Mouse (Mus musculus): ENCODE measurements around the gene Duox1.

Gene Duox1

GRCm38 (mm10) chr2:122315372-122315771 is at the start of gene Duox1:
TSS of gene Duox1 (plus strand) at chr2:122315672.
- no peak for DNase-seq (ENCODE audit: low read depth, low spot score)

GRCm38 (mm10) chr2:122266407-122267193 is 48.9 kb upstream of the Duox1 start:
- DNase-seq (ENCODE audit: low read depth, low spot score), result no peak

DNA sequence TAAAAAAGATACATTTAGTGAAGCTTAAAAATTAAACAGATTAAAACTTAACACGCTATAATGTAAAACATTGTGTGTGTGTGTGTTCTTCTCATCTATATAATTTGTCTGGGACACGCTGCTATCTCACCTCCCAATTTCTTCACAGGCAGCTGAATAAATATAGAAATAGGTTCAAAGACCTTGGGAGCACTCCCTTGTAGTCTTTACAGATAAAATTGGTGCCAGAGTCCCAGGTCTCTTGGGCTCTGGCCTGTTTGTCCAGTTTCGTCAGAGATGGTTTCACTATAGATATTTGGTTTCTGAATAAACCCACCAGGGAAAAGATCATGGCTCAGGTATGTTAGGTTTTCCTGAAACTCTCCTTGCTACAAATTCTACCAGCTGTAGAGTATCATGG is 36.7 kb upstream of the Duox1 start:
- DNase-seq (ENCODE audit: low read depth, low spot score), result no peak

DNA sequence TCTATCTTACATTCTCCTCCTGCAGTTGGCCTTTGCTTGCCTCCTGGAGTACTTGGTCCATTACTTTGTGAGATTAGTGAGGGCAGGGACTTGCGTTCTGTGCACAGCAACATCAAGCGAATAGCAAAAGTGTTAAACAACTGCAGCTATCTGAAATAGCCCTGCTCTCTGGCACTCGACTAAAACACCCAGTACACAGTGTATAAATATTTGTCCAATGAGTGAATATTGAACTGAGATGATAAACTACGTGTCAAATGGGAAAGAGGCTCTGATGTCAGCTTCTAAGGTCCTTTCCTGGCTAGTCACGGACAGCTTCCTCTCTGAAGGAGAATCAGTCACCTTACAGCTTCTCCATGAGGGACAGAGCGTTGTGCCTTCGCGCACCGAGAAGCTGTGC is 31.4 kb upstream of the Duox1 start:
- DNase-seq (ENCODE audit: low read depth, low spot score), result no peak

DNA sequence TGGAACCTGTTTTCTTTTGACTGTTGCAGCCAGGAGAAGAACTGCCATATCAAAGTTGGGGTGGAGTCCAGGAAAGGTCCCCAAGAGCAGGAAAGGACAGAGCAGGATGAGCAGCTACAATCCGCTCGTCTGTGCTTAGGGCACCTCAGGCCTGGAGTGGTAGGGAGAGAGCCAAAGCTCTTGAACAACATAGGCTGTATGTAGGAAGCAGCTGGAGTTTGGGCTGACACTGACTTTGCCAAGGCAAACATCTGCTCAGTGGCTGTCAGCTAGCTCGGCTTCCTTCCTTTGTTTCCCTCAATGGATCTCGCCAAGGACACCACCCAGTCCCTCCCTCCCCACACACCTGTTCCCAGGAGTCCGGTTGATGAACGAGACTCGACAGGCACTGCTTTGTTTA is 29.3 kb upstream of the Duox1 start:
- no peak for DNase-seq (ENCODE audit: low read depth, low spot score)

DNA sequence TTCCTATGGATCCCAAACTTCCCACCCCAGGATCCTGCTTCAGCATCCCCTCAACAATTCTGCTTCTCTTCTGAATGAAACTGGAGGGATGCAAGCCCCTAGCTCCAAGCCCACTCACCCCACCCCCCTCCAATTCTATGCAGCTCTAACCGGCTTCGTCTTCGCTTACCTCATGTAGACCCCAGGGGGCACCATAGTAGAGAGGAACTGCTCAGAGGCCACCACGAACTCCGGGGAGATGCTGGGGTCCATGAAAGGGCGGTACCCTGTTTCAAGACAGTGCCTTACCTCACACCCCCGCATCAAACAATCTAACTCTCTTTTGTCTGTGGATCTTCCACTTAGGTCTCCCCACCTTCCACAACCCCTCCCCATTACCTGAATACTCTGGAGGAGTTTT is 20.6 kb upstream of the Duox1 start:
- no peak for DNase-seq (ENCODE audit: low read depth, low spot score)

DNA sequence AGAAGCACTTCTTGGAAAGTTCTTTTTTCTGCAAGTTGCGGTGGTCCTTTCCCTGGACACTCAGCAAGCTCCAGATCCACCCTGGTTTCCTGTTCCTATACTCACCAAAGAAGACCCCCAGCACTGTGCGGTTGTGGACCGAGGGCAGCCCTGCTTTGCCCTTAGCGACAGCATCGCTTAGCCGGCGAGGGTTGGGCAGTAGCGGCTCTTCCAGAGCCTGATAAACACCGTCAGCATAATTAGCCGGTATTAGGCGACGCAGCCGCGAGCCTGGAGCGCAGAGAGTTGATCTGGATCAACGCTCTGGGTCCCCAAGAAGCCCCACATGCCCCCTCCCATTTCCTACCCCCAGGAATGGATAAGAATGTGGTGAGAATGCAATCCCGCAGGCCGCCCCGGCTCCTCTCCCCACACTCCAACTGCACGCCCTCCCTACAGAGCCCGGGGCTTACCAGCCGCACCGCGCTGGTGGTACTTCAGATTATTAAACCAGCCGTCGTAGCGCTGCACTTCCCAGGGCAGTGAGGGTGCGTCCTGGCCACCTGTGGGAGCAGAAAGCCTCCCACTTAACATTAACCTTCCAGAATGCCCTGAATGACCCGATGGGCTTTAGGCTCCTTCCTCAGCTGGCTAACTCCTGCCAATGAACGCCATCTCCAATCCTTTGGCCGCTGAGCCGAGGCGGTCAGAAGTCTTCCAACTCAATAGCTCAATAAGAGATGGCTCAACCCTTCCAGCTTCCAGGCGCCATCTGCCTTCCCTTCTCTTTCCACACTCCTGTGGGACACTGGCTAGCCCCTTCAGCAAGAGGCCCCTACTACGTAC is 18.0 kb upstream of the Duox1 start:
- DNase-seq (ENCODE audit: low read depth, low spot score), result no peak

DNA sequence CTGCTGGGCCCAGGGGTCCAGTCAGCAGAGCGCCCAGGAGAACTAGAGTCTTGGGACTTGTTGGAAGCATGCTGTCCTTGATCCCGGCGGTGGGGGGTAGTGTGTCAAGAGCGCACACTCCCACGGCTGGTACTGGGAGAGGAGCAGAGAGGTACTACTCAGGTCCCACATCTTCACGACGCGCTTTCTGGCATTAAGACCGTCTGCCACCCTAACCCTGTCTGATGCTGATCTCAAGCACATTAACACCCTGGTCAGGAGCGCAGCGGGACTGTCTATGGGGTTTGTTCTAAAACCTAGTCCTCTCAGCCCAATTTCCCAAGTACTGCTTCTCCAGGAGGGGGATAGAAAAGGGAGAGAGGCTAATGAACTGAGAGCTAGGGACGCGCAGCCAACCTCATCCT is 17.4 kb upstream of the Duox1 start, which contains the start of gene Duox2:
Gene Duox2, minus strand, starts transcription at position 354 of the 404 bp plus-strand sequence.
- no peak for DNase-seq (ENCODE audit: low read depth, low spot score)

GRCm38 (mm10) chr2:122298596-122299490 is 16.6 kb upstream of the Duox1 start, which contains the start of gene Duoxa2:
TSS of gene Duoxa2 (plus strand) at chr2:122298900.
- DNase-seq (ENCODE audit: low read depth, low spot score), result no peak

GRCm38 (mm10) chr2:122299911-122300655 is 15.4 kb upstream of the Duox1 start:
- no peak for DNase-seq (ENCODE audit: low read depth, low spot score)

DNA sequence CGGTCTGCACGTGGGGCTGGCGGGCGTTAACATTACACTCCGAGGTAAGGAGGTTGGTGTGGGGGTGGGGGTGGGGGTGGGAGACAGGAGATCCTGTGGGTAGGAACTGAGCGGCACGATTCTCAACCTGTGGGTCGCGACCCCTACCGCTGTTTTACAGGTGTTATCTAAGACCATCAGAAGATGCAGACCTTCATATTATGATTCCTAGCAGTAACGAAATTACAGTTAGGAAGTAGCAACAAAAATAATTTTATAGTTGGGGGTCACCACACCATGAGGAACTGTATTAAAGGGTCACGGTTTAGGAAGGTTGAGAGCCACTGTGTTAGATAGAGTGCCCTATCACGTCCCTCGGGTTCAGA is 14.8 kb upstream of the Duox1 start:
- DNase-seq (ENCODE audit: low read depth, low spot score), result no peak

DNA sequence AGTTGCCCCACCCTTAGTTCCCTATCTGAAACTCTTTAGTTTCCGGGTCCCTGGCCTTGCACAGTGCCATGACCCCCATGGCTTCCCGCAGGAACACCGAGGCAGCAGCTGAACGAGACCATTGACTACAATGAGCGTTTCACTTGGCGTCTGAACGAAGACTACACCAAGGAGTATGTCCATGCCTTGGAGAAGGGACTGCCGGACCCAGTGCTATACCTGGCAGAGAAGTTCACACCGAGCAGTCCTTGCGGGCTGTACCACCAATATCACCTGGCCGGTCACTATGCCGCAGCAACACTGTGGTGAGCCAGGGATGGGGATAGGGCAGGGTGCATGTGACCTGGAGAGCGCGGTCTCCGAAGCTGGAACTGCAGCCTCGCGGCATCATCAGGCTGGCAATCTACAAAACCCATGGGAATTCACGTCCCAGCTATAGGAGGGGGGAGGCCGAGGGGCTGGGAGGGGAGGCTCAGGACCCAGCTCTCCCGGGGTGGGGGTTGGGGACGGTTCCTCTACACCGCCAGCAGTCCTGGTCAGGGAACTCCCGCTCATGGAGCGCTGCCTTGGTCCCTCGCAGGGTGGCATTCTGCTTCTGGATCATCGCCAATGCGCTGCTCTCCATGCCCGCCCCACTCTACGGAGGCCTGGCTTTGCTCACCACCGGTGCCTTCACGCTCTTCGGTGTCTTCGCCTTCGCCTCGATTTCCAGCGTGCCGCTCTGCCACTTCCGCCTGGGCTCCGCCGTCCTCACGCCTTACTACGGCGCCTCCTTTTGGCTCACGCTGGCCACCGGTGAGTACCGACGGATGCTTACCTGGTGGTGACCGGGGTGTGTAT is 14.2 kb upstream of the Duox1 start:
- DNase-seq (ENCODE audit: low read depth, low spot score), result no peak

DNA sequence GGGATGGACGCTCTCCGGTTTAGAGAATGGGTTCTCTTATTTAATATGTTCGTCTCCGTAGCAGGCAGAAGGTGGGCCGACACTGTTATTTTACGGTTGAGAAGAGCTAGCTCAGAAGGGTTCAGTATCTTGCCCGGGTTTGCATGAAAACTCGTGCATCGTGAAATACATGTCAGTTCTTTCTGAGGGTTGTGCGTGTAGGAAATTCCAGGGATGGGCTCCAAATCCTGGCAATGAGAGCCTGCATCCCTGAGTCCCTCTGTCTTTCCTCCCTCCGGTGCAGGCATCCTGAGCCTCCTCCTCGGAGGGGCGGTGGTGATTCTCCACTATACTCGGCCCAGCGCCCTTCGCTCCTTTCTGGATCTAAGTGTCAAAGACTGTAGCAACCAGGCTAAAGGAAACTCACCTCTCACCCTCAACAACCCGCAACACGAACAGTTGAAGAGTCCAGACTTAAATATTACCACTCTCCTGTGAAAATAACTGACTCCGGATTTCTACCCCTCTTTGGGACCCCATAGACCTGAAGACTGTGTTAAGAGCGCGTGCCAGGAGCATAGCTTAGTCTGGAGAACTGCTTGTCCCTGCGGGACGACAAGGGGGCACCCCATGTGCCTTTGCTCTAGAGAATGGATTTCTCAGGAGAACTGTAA is 13.4 kb upstream of the Duox1 start:
- DNase-seq (ENCODE audit: low read depth, low spot score), result no peak

- DNase-seq (ENCODE audit: low read depth, low spot score), result peak; percentile 20
These were observed 12.8 kb upstream of the Duox1 start for GRCm38 (mm10) chr2:122302574-122303241.

DNA sequence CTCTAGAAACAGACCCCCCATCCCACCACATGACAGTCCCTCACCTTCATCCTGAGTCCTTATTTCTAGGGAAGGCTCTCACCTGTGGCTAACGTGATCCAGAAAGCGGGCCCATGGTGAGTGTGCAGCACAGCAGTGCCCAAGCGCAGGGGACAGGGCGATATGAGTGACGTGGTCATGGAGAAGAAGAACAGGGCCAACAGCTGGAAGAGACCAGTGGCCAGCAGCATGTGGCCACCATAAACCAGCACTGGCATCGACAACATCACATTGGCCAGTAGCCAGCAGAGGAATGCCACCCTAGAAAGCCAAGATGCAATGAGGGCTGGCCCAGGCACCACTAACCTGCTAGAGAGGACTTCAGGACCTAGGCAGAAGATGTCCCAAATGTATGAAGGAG is 10.9 kb upstream of the Duox1 start:
- DNase-seq (ENCODE audit: low read depth, low spot score), result no peak

DNA sequence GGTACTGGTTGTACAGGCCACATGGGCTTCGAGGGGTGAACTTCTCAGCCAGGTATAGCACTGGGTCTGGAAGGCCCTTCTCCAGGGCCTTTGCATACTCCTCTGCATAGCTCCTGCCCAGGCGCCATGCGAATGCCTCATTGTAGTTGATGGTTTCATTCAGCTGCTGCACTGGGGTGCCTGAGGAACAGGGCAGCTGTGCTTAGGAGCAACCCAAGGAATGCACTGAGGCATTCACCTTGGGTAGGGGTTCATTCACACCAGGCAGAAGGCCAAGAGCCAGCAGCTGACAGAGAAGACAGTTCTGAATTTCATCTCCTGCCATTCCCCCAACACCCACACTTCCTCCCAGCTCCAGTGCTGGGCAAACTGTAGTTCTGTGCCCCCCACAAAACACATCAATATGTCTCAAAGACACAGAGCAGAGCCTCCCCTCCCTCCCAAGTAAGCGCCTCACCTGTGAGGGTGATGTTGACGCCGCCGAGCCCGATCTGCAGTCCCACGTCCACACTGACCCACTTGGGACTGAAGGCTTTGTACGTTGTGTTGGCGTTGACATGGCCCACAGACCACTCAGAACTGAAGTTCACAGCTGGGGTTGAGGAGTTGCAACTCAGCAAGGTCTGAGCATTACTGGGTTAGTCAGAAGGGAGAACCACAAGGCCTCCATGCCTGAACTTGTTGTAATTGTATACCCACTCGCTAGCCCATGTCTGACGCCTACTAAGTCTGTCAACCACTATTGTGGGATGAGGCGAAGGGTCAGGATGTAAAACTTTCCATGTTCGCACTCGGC is 10.2 kb upstream of the Duox1 start:
- DNase-seq (ENCODE audit: low read depth, low spot score), result no peak

GRCm38 (mm10) chr2:122306184-122306583 is 9.3 kb upstream of the Duox1 start:
- DNase-seq (ENCODE audit: low read depth, low spot score), result no peak

- no peak for DNase-seq (ENCODE audit: low read depth, low spot score)
These were observed 5.8 kb upstream of the Duox1 start for GRCm38 (mm10) chr2:122309647-122310046.
